Mouse (Mus musculus) frontal cortex, postnatal 36 days (tissue): Measurements from ENCODE around the gene Ankrd35.
"Not testable (repeated sequence)": the region's sequence is repeated elsewhere in the genome, so short reads cannot be mapped to it uniquely, and the experiment has no call there.

Experiments
- DNase-seq, 2 experiments: peaks; one replicate each; pipeline ENCODE4 v3.0.0; 2022; ENCODE audit warnings: low spot score in 2 of 2

The Ankrd35 gene

GRCm38 (mm10) chr3:96673514-96673913 lies 3.6 kb downstream of the Ankrd35 start:
- DNase-seq, result no peak

DNA sequence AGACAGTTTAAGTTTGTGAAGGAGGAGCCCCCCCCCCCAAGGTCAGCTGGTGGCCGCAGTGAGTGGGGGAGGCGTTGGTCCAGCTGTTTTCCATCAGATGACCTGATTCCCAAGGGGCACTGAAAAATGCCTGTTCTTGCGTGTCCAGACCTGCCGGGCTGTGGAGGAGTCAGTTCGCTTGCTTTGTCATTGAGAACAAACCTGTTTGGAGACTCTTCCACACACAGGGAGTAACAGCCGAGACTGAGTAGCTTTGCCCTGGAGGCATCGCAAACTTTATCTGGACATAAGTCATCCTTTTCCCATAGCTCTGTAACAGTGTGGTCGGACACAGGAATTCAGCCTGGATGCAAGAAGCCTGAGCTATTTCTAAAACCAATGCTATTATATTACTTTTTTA lies 4.5 kb downstream of the Ankrd35 start:
- no peak for DNase-seq

DNA sequence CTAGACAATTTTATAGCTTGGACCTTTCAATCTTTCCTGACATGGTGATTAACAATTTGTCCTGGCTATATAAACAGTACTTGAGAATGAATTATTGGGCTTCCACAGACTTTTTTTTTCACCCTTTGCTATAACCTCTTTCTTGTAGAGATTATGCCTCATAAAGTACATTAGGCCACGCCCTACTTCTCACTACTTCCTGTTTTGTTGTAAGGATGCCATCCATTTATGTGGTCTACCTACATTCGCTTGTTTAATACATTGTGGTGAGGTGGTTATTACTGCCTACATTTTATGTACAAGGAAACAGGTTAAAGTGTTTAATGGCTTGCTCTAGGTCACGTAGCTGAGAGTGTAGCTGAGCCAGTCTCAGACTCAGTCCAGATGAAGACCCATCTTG lies 5.2 kb downstream of the Ankrd35 start:
- DNase-seq, result no peak

GRCm38 (mm10) chr3:96675690-96676089 lies 5.8 kb downstream of the Ankrd35 start:
- no peak for DNase-seq

GRCm38 (mm10) chr3:96678456-96678855 lies 8.5 kb downstream of the Ankrd35 start:
- no peak for DNase-seq

- DNase-seq, result no peak
Measured at GRCm38 (mm10) chr3:96679159-96679674, 9.3 kb downstream of the Ankrd35 start.

GRCm38 (mm10) chr3:96680269-96680956 lies 10.5 kb downstream of the Ankrd35 start:
- no peak for DNase-seq

GRCm38 (mm10) chr3:96683496-96683895 lies 13.6 kb downstream of the Ankrd35 start:
- DNase-seq, result no peak

- DNase-seq, result no peak
Measured at GRCm38 (mm10) chr3:96684151-96684821, 14.4 kb downstream of the Ankrd35 start.

DNA sequence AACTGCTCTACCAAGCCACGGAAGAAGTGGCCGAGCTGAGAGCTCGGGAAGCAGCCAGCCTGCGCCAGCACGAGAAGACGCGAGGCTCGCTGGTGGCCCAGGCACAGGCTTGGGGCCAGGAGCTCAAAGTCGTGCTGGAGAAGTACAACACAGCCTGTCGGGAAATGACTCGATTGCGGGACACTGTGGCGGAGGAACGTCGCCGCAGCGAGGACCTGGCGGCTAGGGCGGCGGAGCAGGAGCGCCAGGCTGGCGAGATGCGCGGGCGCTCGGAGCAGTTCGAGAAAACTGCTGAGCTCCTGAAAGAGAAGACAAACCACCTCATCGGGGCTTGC lies 14.9 kb downstream of the Ankrd35 start:
- DNase-seq, result no peak

- DNase-seq, result not testable (repeated sequence)
Measured at GRCm38 (mm10) chr3:96686057-96686456, 16.1 kb downstream of the Ankrd35 start.

DNA sequence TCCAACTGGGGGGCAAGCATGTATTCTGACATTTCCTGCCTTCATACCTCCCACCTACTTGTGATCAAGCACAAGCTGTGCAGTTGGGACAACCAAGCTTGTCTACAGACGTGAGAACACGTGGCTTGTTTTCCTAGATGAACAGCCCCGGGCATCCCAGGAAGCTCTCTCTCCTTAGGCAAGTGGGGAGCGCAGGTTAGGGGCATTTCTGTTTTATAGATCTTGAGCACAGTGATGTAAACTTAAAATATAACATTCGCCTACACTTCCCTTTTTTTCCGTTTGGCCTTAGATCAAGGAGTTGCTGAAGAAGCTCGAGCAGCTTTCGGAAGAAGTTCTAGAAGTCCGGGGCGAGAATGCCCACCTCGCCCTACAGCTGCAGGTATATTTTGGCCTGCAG lies 18.9 kb downstream of the Ankrd35 start:
- no peak for DNase-seq

GRCm38 (mm10) chr3:96690298-96690697 lies 20.4 kb downstream of the Ankrd35 start:
- DNase-seq, result no peak

- no peak for DNase-seq
Measured at GRCm38 (mm10) chr3:96692506-96692905, 22.6 kb downstream of the Ankrd35 start.

GRCm38 (mm10) chr3:96693579-96693978 lies 23.6 kb downstream of the Ankrd35 start:
- DNase-seq, result no peak

- peak; percentile 36 to 51 for DNase-seq
Measured at GRCm38 (mm10) chr3:96696198-96696765, 26.4 kb downstream of the Ankrd35 start, which contains the start of gene Pias3. Pias3 (plus strand) TSS chr3:96696384.

- peak; percentile 80 to 81 for DNase-seq
Measured at GRCm38 (mm10) chr3:96696766-96697732, 27.1 kb downstream of the Ankrd35 start.

DNA sequence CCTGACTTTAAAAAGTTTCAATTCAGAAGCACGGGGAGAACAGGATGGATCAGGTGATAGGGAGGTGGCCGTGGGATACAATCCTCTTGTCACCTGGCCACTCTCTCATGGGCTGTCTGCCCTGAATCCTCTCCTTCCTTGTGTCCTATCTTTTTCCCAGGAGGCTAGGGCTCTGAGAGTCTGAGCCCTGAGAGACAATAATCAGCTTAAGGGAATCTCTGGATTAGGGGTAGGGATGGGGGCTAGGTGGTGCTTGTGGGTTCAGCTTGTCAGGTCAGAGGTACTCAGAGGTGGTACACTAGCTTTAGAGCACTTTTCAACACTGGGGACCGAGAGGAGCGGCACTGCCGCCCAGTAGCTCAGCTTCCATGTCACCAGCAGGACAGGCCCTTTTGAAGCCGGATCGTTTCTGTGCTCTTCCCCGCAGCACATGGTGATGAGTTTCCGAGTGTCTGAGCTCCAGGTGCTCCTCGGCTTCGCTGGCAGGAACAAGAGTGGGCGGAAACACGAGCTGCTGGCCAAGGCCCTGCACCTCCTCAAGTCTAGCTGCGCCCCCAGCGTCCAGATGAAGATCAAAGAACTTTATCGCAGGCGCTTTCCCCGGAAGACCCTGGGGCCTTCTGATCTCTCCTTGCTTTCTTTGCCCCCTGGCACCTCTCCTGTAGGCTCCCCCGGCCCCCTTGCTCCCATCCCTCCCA lies 29.2 kb downstream of the Ankrd35 start:
- DNase-seq, result no peak

GRCm38 (mm10) chr3:96700376-96700775 lies 30.4 kb downstream of the Ankrd35 start:
- DNase-seq, result no peak

DNA sequence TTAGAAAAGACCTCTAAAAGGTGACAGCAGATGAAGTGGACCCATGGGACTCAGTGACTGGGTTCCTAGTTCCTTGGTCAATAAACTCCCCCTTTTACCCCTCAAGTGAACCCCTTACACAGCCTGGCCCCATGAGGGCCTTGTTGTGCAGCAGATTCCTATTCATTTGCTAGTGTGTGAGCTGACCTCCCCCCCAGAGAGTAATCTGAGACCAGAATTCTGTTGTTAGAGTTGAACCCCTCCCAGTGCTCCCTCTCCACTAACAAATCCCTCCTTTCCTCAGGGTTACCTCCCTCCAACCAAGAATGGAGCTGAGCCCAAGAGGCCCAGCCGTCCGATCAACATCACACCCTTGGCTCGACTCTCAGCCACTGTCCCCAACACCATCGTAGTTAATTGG lies 31.1 kb downstream of the Ankrd35 start:
- no peak for DNase-seq

GRCm38 (mm10) chr3:96704778-96705177 lies 34.8 kb downstream of the Ankrd35 start:
- no peak for DNase-seq
